Mouse (Mus musculus): ENCODE measurements around the gene Tspan17. TPM values are rescaled to one million over a fixed set of nuclear protein-coding genes. Genes with fewer than 3 reads are reported as not detected.

Gene Tspan17
- polyA plus RNA-seq, 1 experiment from 2014 or later: 22.9 TPM

DNA sequence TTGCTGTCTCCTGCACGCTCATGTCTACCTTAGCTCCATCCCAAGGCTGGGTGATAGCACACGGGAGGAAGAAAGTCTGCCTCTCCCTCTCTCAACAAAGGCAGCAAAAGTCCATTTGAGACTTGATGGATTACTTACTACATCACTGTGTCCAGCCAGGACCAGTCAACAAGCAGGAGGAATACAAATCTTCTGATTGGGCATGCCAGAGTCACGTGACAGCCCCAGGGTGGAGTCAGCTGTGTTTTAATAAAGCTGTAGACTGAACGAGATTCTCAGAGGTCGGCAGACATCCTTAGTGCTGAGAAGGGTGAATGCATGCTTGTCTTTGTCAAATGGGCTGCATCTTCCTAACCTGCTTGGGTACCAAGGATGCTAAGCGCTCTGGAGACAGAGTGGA lies 50.0 kb downstream of the Tspan17 start:
- Histone ChIP-seq H3K36me3 (no peaks in the 10 kb centered on the region), H3K27ac (replicated peaks) (no peak overlapping the region), H3K4me2 (replicated peaks) (no peak overlapping the region), H3K9me3 (no peaks in the 10 kb centered on the region), H3K4me3 (no peak overlapping the region), H3K4me1 (peaks cover 29% of the 10 kb centered on the region), H3K9ac (replicated peaks) (no peak overlapping the region), H3K27me3 (no peaks in the 10 kb centered on the region)
- WGBS: 75% methylated on average over 6 of the region's 6 CpGs
- ATAC-seq (replicated peaks): no peak

DNA sequence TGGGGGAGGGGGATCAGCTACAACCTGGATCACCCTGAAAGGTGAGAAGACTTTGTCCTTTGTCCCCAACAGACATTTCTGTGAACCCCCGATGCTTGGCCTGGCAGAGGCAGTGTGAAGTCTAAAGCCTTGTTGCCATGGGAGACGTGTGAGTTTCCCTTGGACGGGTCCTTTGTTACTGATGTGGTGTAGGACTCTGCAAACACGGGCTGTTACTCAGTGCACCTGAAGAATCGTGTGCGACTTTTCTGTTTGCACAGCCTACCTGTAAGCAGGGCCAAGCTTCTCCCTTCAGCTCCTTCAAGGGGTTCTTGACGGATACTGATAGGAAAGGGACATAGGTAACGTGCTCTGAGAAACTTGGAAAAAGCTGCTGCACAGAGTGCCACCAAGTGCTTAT lies 55.4 kb downstream of the Tspan17 start:
- Histone ChIP-seq H3K4me3 (no peak overlapping the region), H3K9ac (replicated peaks) (no peak overlapping the region), H3K36me3 (no peaks in the 10 kb centered on the region), H3K27ac (replicated peaks) (no peak overlapping the region), H3K27me3 (no peaks in the 10 kb centered on the region), H3K4me1 (peaks cover 4% of the 10 kb centered on the region; the same call in 1 of the 2 replicates), H3K9me3 (no peaks in the 10 kb centered on the region), H3K4me2 (replicated peaks) (no peak overlapping the region)
- 34% methylated on average over 8 of the region's 8 CpGs for WGBS
- 0 out of 2 replicates have a peak, but pooled peaks have one; percentile 11 for ATAC-seq (replicated peaks)

Other genes with a start within 250 kb of the Tspan17 start
- 287 and 293 TPM in 2 replicates for gene 4833439L19Rik, start 223.9 kb upstream of the Tspan17 start, polyA plus RNA-seq (2015; fragmentation: Nextera tagmentation; extraction: Ambion mirVana)
- 81.8 and 87.6 TPM in 2 replicates for gene Arl10, start 214.4 kb upstream of the Tspan17 start, polyA plus RNA-seq (2015; fragmentation: Nextera tagmentation; extraction: Ambion mirVana)
- gene Nop16, start 199.3 kb upstream of the Tspan17 start, polyA plus RNA-seq (2015; fragmentation: Nextera tagmentation; extraction: Ambion mirVana): 57.8 and 61.8 TPM in 2 replicates
- 211 and 216 TPM in 2 replicates for gene Higd2a, start 199.2 kb upstream of the Tspan17 start, polyA plus RNA-seq (2015; fragmentation: Nextera tagmentation; extraction: Ambion mirVana)
- gene Cltb, start 178.0 kb upstream of the Tspan17 start, polyA plus RNA-seq (2015; fragmentation: Nextera tagmentation; extraction: Ambion mirVana): 119 and 125 TPM in 2 replicates
- gene Faf2, start 167.6 kb upstream of the Tspan17 start, polyA plus RNA-seq (2015; fragmentation: Nextera tagmentation; extraction: Ambion mirVana): 63.9 and 64.9 TPM in 2 replicates
- 94.0 and 120 TPM in 2 replicates for gene Rnf44, start 95.5 kb upstream of the Tspan17 start, polyA plus RNA-seq (2015; fragmentation: Nextera tagmentation; extraction: Ambion mirVana)
- 0.05 and 0.29 TPM in 2 replicates for gene Cdhr2, start 87.9 kb upstream of the Tspan17 start, polyA plus RNA-seq (2015; fragmentation: Nextera tagmentation; extraction: Ambion mirVana)
- 15.6 and 22.5 TPM in 2 replicates for gene Gprin1, start 39.5 kb upstream of the Tspan17 start, polyA plus RNA-seq (2015; fragmentation: Nextera tagmentation; extraction: Ambion mirVana)
- 23.3 and 25.0 TPM in 2 replicates for gene Sncb, start 22.8 kb upstream of the Tspan17 start, polyA plus RNA-seq (2015; fragmentation: Nextera tagmentation; extraction: Ambion mirVana)
- not detected in 2 replicates for gene Eif4e1b, start 5.4 kb upstream of the Tspan17 start, polyA plus RNA-seq (2015; fragmentation: Nextera tagmentation; extraction: Ambion mirVana)
- gene Unc5a, start 160.0 kb downstream of the Tspan17 start, polyA plus RNA-seq (2015; fragmentation: Nextera tagmentation; extraction: Ambion mirVana): 16.6 and 16.9 TPM in 2 replicates
- gene Hk3, start 232.0 kb downstream of the Tspan17 start, polyA plus RNA-seq (2015; fragmentation: Nextera tagmentation; extraction: Ambion mirVana): 0.73 and 1.2 TPM in 2 replicates